Mouse (Mus musculus) kidney, adult 2 months (tissue): Measurements from ENCODE around the gene Fap.

Experiments
- CTCF ChIP-seq: fragments of 200-500 bp; conservative IDR thresholded peaks from 2 replicates; pipeline ENCODE4 v1.5.1; 2011; ENCODE audit warnings: low read depth, mild to moderate bottlenecking, control low read depth, low read length, moderate library complexity, mixed read lengths; ENCODE audit not compliant: insufficient read depth, insufficient read length
- POLR2A ChIP-seq: fragments of 200-500 bp; IDR thresholded peaks from one replicate; pipeline ENCODE4 v1.6.1; 2011; ENCODE audit warnings: low read depth, low read length, control low read depth

GRCm38 (mm10) chr2:62480285-62481198 is 93.3 kb downstream of the Fap start:
- TF ChIP-seq POLR2A (no peak), CTCF (no peak)
